Mouse (Mus musculus) ES-Bruce4 (cell line): ENCODE data around the gene G430095P16Rik. TPM values are rescaled to one million over a fixed set of nuclear protein-coding genes. Genes with fewer than 3 reads are reported as not detected.

Experiments used
- H3K27ac ChIP-seq: 2 replicates; pipeline ENCODE4 v1.5.1; 2012; ENCODE audit warnings: low read length, inconsistent platforms; ENCODE audit not compliant: insufficient read depth
- H3K27me3 ChIP-seq: 2 replicates; pipeline ENCODE4 v1.6.1; 2012; ENCODE audit warnings: mild to moderate bottlenecking, low read length, inconsistent platforms; ENCODE audit not compliant: control insufficient read depth, poor library complexity, insufficient read depth, severe bottlenecking
- H3K36me3 ChIP-seq: 2 replicates; pipeline ENCODE4 v1.6.1; 2012; ENCODE audit warnings: inconsistent platforms, mild to moderate bottlenecking, low read length, moderate library complexity; ENCODE audit not compliant: control insufficient read depth, poor library complexity, insufficient read depth, severe bottlenecking
- H3K4me1 ChIP-seq: one replicate; pipeline ENCODE4 v1.8.1; 2011; ENCODE audit warnings: low read length; ENCODE audit not compliant: control insufficient read depth, insufficient read depth
- H3K4me3 ChIP-seq: 2 replicates; pipeline ENCODE4 v1.5.1; 2011; ENCODE audit warnings: low read depth, mild to moderate bottlenecking, low read length
- H3K9ac ChIP-seq: 2 replicates; pipeline ENCODE4 v1.6.1; 2012; ENCODE audit warnings: low read depth, mild to moderate bottlenecking, inconsistent platforms; ENCODE audit not compliant: poor library complexity, severe bottlenecking
- H3K9me3 ChIP-seq: replicated peaks from 2 replicates; pipeline ENCODE4 v1.6.1; 2012; ENCODE audit warnings: mild to moderate bottlenecking, low read length, inconsistent platforms; ENCODE audit not compliant: control insufficient read depth, poor library complexity, insufficient read depth, severe bottlenecking
- CTCF ChIP-seq: IDR thresholded peaks from one replicate; pipeline ENCODE4 v1.8.1; 2011; ENCODE audit warnings: low read depth, low read length
- EP300 ChIP-seq: IDR thresholded peaks from 2 replicates; pipeline ENCODE4 v1.6.1; 2011; ENCODE audit warnings: low read depth, low read length; ENCODE audit not compliant: insufficient read depth
- POLR2A ChIP-seq: IDR thresholded peaks from one replicate; pipeline ENCODE4 v1.8.1; 2011; ENCODE audit warnings: low read length; ENCODE audit not compliant: insufficient read depth
- polyA plus RNA-seq: library from polyadenylated mRNA; stranded (reverse); fragments of >200 nt; gene quantifications from 2 replicates; pipeline ENCODE4 v1.2.4, GENCODE M21; 2011; ENCODE audit warnings: low read depth; ENCODE audit not compliant: missing spikeins, insufficient read depth, insufficient read length

The G430095P16Rik gene
- polyA plus RNA-seq, 1 experiment, result not detected

DNA sequence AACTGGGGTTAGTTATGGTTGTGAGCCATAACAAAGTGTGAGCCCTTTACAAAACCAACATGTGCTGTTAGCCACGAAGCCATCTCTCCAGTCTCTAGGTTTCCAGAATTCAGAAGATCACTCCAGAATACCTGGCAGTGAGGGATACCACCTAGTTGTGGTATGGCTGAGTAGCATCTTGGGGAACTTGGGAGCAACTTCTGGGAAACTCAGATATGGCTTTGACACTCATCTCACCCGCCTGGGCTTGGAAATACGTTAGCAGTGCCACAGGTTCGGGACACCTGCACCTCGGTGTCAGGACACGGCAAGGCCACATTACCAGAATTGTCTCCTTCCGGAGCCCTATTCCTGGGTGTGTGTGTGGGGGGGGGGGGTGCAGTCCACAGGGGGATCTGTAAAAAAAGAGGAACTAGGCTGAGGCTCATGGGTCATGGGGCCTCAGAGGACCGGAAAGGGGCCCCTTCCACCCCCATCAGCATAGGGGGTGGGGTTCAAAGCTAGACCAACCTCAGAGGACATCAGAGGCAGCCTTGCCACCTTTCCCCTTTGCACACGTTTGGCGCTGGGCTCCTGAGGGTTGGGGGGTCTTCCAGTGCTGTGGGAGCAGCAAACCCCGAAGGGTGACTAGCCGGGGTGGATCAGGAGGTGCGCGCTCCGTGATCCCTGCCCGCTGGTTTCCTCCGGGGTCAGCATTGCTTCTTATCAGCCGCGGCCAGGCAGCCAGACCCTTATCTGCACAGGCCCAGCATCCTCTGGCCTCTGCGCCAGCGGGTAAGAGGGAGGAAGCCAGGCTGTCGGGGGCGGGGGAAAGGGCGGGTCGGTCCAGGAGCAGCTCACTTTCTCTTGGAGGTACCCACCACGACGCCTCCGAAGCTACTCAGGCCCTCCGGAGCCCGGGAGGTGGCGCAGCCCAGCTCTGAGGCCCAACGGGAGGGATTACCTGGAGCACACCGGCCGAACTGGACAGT lies 21.6 kb upstream of the G430095P16Rik start, which contains the start of gene Lyl1:
TSS of gene Lyl1 (plus strand) at position 517 of the 971 bp plus-strand sequence.
- Histone ChIP-seq H3K36me3 (peaks cover 26% of the 10 kb centered on the region), H3K9me3 (no peaks in the 10 kb centered on the region), H3K27ac (no peak within 1 kb of the TSS), H3K4me3 (peak within 1 kb of the TSS; percentile 15), H3K4me1 (no peaks in the 10 kb centered on the region), H3K27me3 (peaks cover 9% of the 10 kb centered on the region), H3K9ac (peak within 1 kb of the TSS; percentile 41)
- TF ChIP-seq CTCF, result no peak
- TF ChIP-seq EP300, result no peak
- no peak for TF ChIP-seq POLR2A

DNA sequence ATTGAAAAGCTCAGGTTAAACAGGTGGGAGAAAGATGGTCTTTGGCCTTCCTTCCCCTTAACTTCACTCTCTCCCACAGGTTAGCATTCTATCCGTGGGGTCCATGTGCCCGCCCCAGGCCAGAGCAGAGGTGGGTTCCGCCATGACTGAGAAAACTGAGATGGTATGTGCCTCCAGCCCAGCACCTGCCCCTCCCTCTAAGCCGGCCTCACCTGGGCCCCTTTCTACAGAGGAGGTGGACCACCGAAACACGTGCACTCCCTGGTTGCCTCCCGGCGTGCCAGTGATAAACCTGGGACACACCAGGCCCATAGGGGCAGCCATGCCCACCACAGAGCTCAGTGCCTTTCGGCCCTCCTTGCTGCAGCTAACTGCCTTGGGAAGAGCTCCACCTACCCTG lies 20.2 kb upstream of the G430095P16Rik start:
- Histone ChIP-seq H3K27me3 (peaks cover 20% of the 10 kb centered on the region), H3K27ac (no peak overlapping the region), H3K4me1 (no peaks in the 10 kb centered on the region), H3K4me3 (no peak overlapping the region), H3K9ac (no peak overlapping the region), H3K9me3 (no peaks in the 10 kb centered on the region), H3K36me3 (peaks cover 21% of the 10 kb centered on the region)
- no peak for TF ChIP-seq CTCF
- no peak for TF ChIP-seq EP300
- TF ChIP-seq POLR2A, result no peak

DNA sequence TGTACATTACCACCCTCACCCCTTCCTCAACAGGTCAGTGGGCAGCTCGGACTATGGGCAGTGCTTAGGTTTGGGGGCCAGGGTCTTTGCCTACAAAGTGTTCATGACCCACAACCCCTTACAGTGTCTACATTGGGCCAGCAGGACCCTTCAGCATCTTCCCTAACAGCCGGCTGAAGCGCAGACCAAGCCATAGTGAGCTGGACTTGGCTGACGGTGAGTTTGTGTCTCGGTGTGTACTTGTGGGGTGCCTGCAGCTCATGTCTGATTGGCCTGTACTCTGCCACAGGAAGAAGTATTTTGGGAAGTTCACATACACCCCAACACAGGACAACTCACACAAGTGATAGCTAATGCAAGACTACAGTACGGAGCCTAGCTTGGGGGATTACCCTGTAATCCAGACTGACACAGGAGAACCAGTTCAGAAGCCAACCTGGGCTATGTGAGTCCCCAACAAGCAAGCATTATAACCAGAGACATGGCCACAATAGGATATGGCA lies 19.8 kb upstream of the G430095P16Rik start:
- H3K4me1 ChIP-seq, result no peaks in the 10 kb centered on the region
- H3K9ac ChIP-seq, result no peak overlapping the region
- H3K4me3 ChIP-seq, result no peak overlapping the region
- TF ChIP-seq EP300 (no peak), POLR2A (no peak), CTCF (no peak)
- H3K27me3 ChIP-seq, result peaks cover 20% of the 10 kb centered on the region
- no peaks in the 10 kb centered on the region for H3K9me3 ChIP-seq
- H3K27ac ChIP-seq, result no peak overlapping the region
- H3K36me3 ChIP-seq, result peaks cover 16% of the 10 kb centered on the region

DNA sequence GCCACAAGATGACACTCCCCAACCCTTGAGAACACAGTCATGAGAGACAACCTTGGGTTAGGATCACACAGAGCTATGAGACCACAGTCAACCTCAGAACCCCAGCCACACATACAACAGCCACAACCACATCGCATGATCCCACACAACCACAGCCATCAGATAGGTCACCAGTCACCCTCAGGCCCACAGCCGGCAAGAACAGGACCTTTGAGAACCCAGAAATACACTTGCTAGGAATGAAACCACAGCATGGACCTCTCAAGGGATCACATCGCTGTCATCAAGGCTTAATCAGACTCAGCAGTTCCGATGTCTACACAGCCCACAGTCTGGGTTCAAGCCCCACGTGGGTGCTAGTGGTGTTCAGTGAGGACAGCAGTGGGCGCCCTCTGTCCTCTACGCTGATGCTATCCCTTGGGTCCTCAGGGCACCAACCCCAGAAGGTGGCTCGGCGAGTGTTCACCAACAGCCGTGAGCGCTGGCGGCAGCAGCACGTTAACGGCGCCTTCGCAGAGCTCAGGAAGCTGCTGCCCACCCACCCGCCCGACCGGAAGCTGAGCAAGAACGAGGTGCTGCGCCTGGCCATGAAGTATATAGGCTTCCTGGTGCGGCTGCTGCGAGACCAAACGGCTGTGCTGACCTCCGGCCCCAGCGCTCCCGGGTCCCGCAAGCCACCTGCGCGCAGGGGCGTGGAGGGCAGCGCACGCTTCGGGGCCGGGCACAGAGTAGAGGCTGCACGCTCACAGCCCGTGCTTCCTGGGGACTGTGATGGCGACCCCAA lies 19.1 kb upstream of the G430095P16Rik start:
- peak overlapping the region; percentile 38 for H3K9ac ChIP-seq
- H3K27ac ChIP-seq, result no peak overlapping the region
- H3K27me3 ChIP-seq, result peaks cover 22% of the 10 kb centered on the region
- H3K4me1 ChIP-seq, result no peaks in the 10 kb centered on the region
- H3K36me3 ChIP-seq, result peaks cover 10% of the 10 kb centered on the region
- H3K4me3 ChIP-seq, result peak overlapping the region; percentile 35
- no peaks in the 10 kb centered on the region for H3K9me3 ChIP-seq
- no peak for TF ChIP-seq POLR2A
- no peak for TF ChIP-seq EP300
- TF ChIP-seq CTCF, result no peak

DNA sequence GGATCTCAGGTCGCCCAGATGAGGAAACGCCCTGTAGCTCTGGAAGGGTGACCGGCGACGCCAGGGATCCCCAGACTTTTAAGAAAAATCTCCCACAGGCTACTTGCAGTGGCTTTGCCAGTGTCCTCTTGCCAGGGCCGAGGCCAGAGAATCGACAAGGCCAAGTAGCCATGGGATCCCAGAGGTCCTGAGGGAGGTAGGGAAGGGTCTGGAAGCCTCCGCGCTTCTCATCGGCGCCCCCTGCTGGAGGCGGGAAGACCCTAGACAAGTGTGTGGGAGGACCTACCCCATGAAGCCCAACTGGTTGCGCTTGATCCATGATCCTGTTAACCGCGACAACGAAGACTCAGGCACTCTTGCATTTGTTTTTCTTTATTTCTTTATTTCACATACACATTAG lies 18.5 kb upstream of the G430095P16Rik start:
- peaks cover 3% of the 10 kb centered on the region for H3K36me3 ChIP-seq
- peak overlapping the region; percentile 35 for H3K4me3 ChIP-seq
- H3K9me3 ChIP-seq, result no peaks in the 10 kb centered on the region
- H3K9ac ChIP-seq, result peak overlapping the region; percentile 38
- H3K27me3 ChIP-seq, result peaks cover 22% of the 10 kb centered on the region
- TF ChIP-seq EP300 (no peak), CTCF (peak; percentile 94)
- H3K4me1 ChIP-seq, result no peaks in the 10 kb centered on the region
- no peak overlapping the region for H3K27ac ChIP-seq
